Mouse (Mus musculus): ENCODE results near the gene Fut1. TPM values are rescaled to one million over a fixed set of nuclear protein-coding genes. Genes with fewer than 3 reads are reported as not detected.

Fut1 gene
- polyA plus RNA-seq, 1 experiment from 2014 or later, result 1.2 TPM

Other genes starting within 250 kb of the Fut1 start
- gene Lin7b, start 246.7 kb upstream of the Fut1 start, polyA plus RNA-seq (2015; fragmentation: Nextera tagmentation; extraction: Ambion mirVana), result 4.6 and 5.5 TPM in 2 replicates
- gene Snrnp70, start 221.5 kb upstream of the Fut1 start, polyA plus RNA-seq (2015; fragmentation: Nextera tagmentation; extraction: Ambion mirVana), result 150 and 162 TPM in 2 replicates
- gene Kcna7, start 211.6 kb upstream of the Fut1 start, polyA plus RNA-seq (2015; fragmentation: Nextera tagmentation; extraction: Ambion mirVana), result 0.09 TPM in 1 of 2 replicates, not detected in the other
- gene Ntf5, start 203.6 kb upstream of the Fut1 start, polyA plus RNA-seq (2015; fragmentation: Nextera tagmentation; extraction: Ambion mirVana), result 1.3 and 1.6 TPM in 2 replicates
- not detected in 2 replicates for gene Lhb, start 196.5 kb upstream of the Fut1 start, polyA plus RNA-seq (2015; fragmentation: Nextera tagmentation; extraction: Ambion mirVana)
- gene Gys1, start 182.4 kb upstream of the Fut1 start, polyA plus RNA-seq (2015; fragmentation: Nextera tagmentation; extraction: Ambion mirVana), result 46.3 and 47.3 TPM in 2 replicates
- gene Ruvbl2, start 179.2 kb upstream of the Fut1 start, polyA plus RNA-seq (2015; fragmentation: Nextera tagmentation; extraction: Ambion mirVana), result 115 and 118 TPM in 2 replicates
- gene Ftl1, start 157.4 kb upstream of the Fut1 start, polyA plus RNA-seq (2015; fragmentation: Nextera tagmentation; extraction: Ambion mirVana), result 4,462 and 4,467 TPM in 2 replicates
- 116 and 142 TPM in 2 replicates for gene Bax, start 150.4 kb upstream of the Fut1 start, polyA plus RNA-seq (2015; fragmentation: Nextera tagmentation; extraction: Ambion mirVana)
- 1.4 and 1.5 TPM in 2 replicates for gene Tulp2, start 135.4 kb upstream of the Fut1 start, polyA plus RNA-seq (2015; fragmentation: Nextera tagmentation; extraction: Ambion mirVana)
- not detected in 2 replicates for gene Gm45808, start 130.5 kb upstream of the Fut1 start, polyA plus RNA-seq (2015; fragmentation: Nextera tagmentation; extraction: Ambion mirVana)
- 2.0 and 2.2 TPM in 2 replicates for gene Dhdh, start 128.5 kb upstream of the Fut1 start, polyA plus RNA-seq (2015; fragmentation: Nextera tagmentation; extraction: Ambion mirVana)
- 229 and 262 TPM in 2 replicates for gene Nucb1, start 106.9 kb upstream of the Fut1 start, polyA plus RNA-seq (2015; fragmentation: Nextera tagmentation; extraction: Ambion mirVana)
- 25.5 and 31.2 TPM in 2 replicates for gene Ppp1r15a, start 91.0 kb upstream of the Fut1 start, polyA plus RNA-seq (2015; fragmentation: Nextera tagmentation; extraction: Ambion mirVana)
- gene Plekha4, start 91.0 kb upstream of the Fut1 start, polyA plus RNA-seq (2015; fragmentation: Nextera tagmentation; extraction: Ambion mirVana), result 2.7 and 3.9 TPM in 2 replicates
- gene Hsd17b14, start 62.4 kb upstream of the Fut1 start, polyA plus RNA-seq (2015; fragmentation: Nextera tagmentation; extraction: Ambion mirVana), result 2.9 and 4.8 TPM in 2 replicates
- 95.7 and 109 TPM in 2 replicates for gene Bcat2, start 47.1 kb upstream of the Fut1 start, polyA plus RNA-seq (2015; fragmentation: Nextera tagmentation; extraction: Ambion mirVana)
- gene Fgf21, start 1.8 kb upstream of the Fut1 start, polyA plus RNA-seq (2015; fragmentation: Nextera tagmentation; extraction: Ambion mirVana), result 0.28 and 0.32 TPM in 2 replicates
- gene Izumo1, start 4.5 kb downstream of the Fut1 start, polyA plus RNA-seq (2015; fragmentation: Nextera tagmentation; extraction: Ambion mirVana), result 0.15 TPM in 1 of 2 replicates, not detected in the other
- gene Rasip1, start 10.2 kb downstream of the Fut1 start, polyA plus RNA-seq (2015; fragmentation: Nextera tagmentation; extraction: Ambion mirVana), result 3.3 and 4.4 TPM in 2 replicates
- 10.9 and 14.2 TPM in 2 replicates for gene Mamstr, start 22.7 kb downstream of the Fut1 start, polyA plus RNA-seq (2015; fragmentation: Nextera tagmentation; extraction: Ambion mirVana)
- gene Fut2, start 49.1 kb downstream of the Fut1 start, polyA plus RNA-seq (2015; fragmentation: Nextera tagmentation; extraction: Ambion mirVana), result 13.8 and 18.8 TPM in 2 replicates
- 0.55 and 1.2 TPM in 2 replicates for gene Ntn5, start 66.7 kb downstream of the Fut1 start, polyA plus RNA-seq (2015; fragmentation: Nextera tagmentation; extraction: Ambion mirVana)
- gene Sec1, start 77.1 kb downstream of the Fut1 start, polyA plus RNA-seq (2015; fragmentation: Nextera tagmentation; extraction: Ambion mirVana), result 2.9 and 3.4 TPM in 2 replicates
- 8.4 and 9.8 TPM in 2 replicates for gene Car11, start 82.6 kb downstream of the Fut1 start, polyA plus RNA-seq (2015; fragmentation: Nextera tagmentation; extraction: Ambion mirVana)
- gene Dbp, start 87.8 kb downstream of the Fut1 start, polyA plus RNA-seq (2015; fragmentation: Nextera tagmentation; extraction: Ambion mirVana), result 2.7 and 2.9 TPM in 2 replicates
- gene Rpl18, start 98.2 kb downstream of the Fut1 start, polyA plus RNA-seq (2015; fragmentation: Nextera tagmentation; extraction: Ambion mirVana), result 915 and 1,024 TPM in 2 replicates
- 38.9 and 45.9 TPM in 2 replicates for gene Sphk2, start 100.7 kb downstream of the Fut1 start, polyA plus RNA-seq (2015; fragmentation: Nextera tagmentation; extraction: Ambion mirVana)
- 16.0 and 24.7 TPM in 2 replicates for gene Fam83e, start 103.9 kb downstream of the Fut1 start, polyA plus RNA-seq (2015; fragmentation: Nextera tagmentation; extraction: Ambion mirVana)
- 0.79 and 2.2 TPM in 2 replicates for gene Spaca4, start 108.5 kb downstream of the Fut1 start, polyA plus RNA-seq (2015; fragmentation: Nextera tagmentation; extraction: Ambion mirVana)
- 0.53 and 0.99 TPM in 2 replicates for gene Lmtk3, start 166.4 kb downstream of the Fut1 start, polyA plus RNA-seq (2015; fragmentation: Nextera tagmentation; extraction: Ambion mirVana)
- gene Sult2b1, start 167.4 kb downstream of the Fut1 start, polyA plus RNA-seq (2015; fragmentation: Nextera tagmentation; extraction: Ambion mirVana), result 32.7 and 46.5 TPM in 2 replicates
- gene Cyth2, start 197.3 kb downstream of the Fut1 start, polyA plus RNA-seq (2015; fragmentation: Nextera tagmentation; extraction: Ambion mirVana), result 75.6 and 82.6 TPM in 2 replicates
- gene Kcnj14, start 207.5 kb downstream of the Fut1 start, polyA plus RNA-seq (2015; fragmentation: Nextera tagmentation; extraction: Ambion mirVana), result 0.91 and 0.98 TPM in 2 replicates
- 50.3 and 53.7 TPM in 2 replicates for gene Grwd1, start 213.7 kb downstream of the Fut1 start, polyA plus RNA-seq (2015; fragmentation: Nextera tagmentation; extraction: Ambion mirVana)

Data from stomach, embryonic 16.5 days (tissue).